Mouse (Mus musculus) gastrocnemius, postnatal 25 days (tissue): Measurements from ENCODE around the gene Pet100. TPM values are rescaled to one million over a fixed set of nuclear protein-coding genes. Genes with fewer than 3 reads are reported as not detected.

Experiments
- DNase-seq: peaks from one replicate; pipeline ENCODE4 v3.0.0; 2022
- total RNA-seq, 2 experiments: library from RNA; stranded (reverse); gene quantifications; 1 replicate in 1 of 2; 2 replicates in 1 of 2; pipeline ENCODE4 v1.2.3; 2021

Pet100 gene
- total RNA-seq, 2 experiments from 2014 or later = 89.9 to 106 TPM

DNA sequence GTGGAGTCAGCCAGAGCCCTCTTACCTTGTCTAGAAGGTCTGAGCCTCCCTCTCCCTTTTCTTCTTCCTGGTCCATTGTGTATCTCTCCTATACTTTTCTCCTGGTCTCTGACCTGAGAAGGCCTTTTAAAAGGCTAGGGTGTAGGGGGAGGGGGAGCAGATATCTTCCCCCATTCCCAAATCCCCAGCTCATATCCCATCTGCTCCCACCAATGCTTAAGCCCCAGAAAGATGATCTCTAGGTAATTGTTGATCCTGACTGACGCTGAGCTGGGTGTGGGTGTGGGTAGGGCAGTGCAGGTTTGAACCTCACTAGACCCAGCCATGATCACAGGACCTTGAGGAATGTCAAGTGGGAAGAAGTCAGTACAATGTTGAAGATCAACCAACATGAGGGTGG lies 4.1 kb downstream of the Pet100 start, which contains the start of gene Pcp2:
Pcp2 (minus strand) TSS at position 101 of the 400 bp plus-strand sequence.
- no peak for DNase-seq

DNA sequence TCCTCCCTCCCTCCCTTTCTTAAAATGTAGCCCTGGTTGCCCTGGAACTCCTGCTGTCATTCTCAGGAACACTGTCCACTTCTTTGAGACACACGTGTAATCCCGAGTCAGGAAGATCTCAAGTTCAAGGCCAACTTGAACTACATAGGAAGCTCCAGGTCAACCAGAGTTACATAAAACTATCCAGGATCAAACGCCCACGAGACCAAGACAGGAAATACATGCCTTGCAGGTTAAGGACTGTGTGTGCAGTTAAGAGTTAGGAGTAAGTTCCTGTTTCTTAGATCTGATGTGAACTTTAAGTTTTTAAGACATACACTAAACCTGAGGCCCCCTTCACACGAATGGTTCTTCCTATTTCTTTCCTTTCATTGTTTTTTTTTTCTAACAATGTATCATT lies 5.6 kb downstream of the Pet100 start:
- no peak for DNase-seq

GRCm38 (mm10) chr8:3628014-3628413 lies 6.7 kb downstream of the Pet100 start:
- no peak for DNase-seq

DNA sequence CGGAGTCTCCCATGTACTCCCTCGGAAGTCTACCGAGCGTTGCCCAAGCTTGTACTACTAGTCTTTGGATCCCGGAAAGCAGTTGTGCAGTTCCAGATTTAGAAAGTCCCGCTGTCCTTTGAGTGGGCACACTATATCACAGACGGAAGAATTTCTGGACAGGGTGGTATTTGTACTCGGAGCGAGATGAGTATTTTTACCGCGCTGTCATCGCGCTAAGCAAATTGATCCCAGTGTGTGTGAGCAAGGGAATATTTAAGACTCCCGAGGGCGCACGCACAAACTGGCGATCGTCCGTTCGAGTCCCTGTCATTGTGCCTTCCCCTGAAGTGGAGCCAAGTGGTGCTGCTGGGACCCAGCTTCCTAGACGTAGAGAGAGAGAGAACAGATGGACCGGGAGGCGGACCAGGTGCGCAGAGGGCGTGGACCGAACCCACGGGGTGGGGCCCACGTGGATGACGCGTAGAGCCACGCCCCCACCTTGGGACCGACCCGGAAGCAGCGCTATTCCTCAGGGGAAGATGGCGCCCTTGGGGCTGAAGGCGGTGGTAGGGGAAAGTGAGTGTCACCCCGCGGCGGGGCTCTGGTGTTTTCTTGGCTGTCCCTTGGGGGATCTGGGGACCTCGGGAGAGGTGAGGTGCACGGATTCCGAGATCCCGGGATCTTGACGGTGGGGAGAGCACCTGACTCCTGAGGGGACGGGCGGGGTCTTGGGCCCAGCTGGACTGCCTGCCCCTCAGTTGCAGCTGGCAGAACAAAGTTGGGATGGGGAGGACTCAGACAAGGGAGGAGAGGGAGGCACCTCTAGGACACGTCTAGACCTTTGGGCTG lies 9.5 kb downstream of the Pet100 start, which contains the start of gene Stxbp2:
Stxbp2 (plus strand) TSS at position 309 of the 831 bp plus-strand sequence.
- peak; percentile 31 for DNase-seq

GRCm38 (mm10) chr8:3631478-3631875 lies 10.1 kb downstream of the Pet100 start:
- no peak for DNase-seq

- no peak for DNase-seq
These were observed 24.5 kb downstream of the Pet100 start for GRCm38 (mm10) chr8:3645804-3646203.

GRCm38 (mm10) chr8:3646824-3647531 lies 25.6 kb downstream of the Pet100 start:
- no peak for DNase-seq

DNA sequence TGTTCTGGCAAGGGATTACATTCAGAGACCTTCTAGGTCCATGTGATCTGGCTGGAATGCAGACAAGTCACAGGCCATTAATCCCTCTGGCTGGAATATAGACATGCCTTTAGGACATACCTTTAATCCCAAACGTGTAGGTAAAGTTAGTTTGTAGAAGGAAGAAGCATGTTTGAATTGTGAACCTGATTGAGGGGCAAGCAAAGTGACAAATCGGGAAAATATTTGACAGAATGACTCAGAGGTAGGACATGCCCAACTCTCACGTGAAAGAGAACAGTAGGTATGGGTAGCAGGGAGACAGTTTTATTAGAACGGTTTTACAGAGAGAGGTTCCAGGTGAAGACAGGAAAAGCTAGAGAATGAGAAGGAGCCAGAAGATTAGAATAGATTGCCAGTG lies 26.2 kb downstream of the Pet100 start:
- DNase-seq = no peak

GRCm38 (mm10) chr8:3648268-3648667 lies 26.9 kb downstream of the Pet100 start:
- no peak for DNase-seq

DNA sequence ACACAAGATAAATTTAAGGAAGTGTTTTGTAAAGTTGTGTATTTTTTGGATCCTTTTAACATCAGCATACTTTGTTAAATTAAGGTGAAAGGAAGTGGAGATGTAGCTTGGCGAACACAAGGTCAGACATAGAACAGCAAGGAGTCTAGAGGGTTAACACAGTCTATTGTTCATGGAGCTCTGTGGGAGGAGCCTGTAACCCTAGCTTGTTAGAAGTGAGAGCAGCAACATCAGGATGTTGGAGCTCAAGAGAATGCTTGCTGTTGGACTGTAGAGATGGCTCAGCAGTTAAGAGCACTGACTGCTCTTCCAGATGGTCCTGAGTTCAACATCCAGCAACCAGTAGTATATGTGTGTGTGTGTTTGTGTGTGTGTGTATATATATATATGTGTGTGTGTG lies 27.6 kb downstream of the Pet100 start:
- DNase-seq = no peak

GRCm38 (mm10) chr8:3652845-3653244 lies 31.5 kb downstream of the Pet100 start:
- no peak for DNase-seq

DNA sequence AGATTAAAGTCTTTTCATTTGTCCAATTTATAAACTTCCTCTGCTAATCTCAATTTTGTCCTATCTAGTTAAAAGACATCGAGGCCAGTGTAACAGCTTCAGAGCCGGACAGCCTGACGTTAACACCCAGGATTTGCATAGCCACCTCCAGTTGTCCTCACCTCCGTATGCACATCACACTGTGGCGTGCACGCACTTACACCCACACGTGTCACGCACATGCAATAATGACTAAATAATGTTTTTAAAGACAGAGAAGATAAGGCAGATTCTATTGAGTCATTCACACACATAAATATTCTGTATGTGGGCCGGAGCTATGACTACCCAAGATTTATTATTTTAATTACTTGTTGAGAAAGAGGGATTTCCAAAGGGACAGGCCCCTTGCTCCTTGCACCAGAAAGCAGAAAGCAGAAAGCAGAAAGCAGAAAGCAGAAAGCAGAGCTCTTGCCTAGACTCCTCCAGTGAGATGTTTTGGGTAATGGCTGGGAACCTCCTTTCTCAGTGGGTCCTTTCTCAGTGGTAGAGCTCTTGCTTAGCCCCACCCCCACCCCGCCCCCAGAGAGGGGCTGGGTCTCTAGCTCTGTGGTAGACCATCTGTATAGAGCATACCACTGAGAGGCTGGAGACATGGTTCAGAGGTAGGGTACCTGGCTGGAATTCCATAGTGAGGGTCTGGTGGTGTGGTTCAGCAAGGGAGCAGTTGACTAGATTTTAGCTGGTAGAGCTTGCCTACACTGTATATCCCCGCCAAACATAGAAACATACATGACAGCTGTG lies 33.6 kb downstream of the Pet100 start:
- no peak for DNase-seq

- DNase-seq = no peak
These were observed 34.2 kb downstream of the Pet100 start, which contains the start of gene Retn for GRCm38 (mm10) chr8:3655526-3655925. TSS of gene Retn (plus strand) at chr8:3655770.

GRCm38 (mm10) chr8:3656725-3657381 lies 35.5 kb downstream of the Pet100 start:
- DNase-seq = no peak

GRCm38 (mm10) chr8:3660889-3661288 lies 39.5 kb downstream of the Pet100 start:
- no peak for DNase-seq

- no peak for DNase-seq
These were observed 43.1 kb downstream of the Pet100 start for GRCm38 (mm10) chr8:3664405-3664804.

GRCm38 (mm10) chr8:3665507-3665906 lies 44.2 kb downstream of the Pet100 start, which contains the start of gene Mcemp1:
TSS of gene Mcemp1 (plus strand) at chr8:3665754.
- no peak for DNase-seq

GRCm38 (mm10) chr8:3670388-3670787 lies 49.0 kb downstream of the Pet100 start:
- no peak for DNase-seq

GRCm38 (mm10) chr8:3671980-3672491 lies 50.7 kb downstream of the Pet100 start, which contains the start of gene Fcor:
TSS of gene Fcor (minus strand) at chr8:3672362.
- peak; percentile 47 for DNase-seq

DNA sequence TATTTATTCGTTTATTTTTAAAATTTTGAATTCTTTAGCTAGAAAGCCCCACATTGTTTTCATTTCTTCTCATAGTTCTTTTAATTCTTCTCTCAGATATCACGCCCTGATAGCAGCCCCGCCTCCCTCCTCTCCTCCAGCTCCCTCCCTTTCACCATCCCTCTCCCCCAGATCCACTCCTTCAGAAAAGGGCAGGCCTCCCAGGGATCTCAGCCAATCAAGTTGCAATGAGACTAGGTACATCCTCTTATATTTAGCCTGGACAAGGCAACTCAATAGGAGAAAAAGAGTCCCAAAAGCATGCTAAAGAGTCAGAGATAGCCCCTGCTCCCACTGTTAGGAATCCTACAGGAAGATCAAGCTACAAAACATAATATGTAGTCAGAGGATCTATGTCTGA lies 53.3 kb downstream of the Pet100 start:
- no peak for DNase-seq
